ENCODE assay signal across 17 mouse cellular contexts in the genomic region with DNA sequence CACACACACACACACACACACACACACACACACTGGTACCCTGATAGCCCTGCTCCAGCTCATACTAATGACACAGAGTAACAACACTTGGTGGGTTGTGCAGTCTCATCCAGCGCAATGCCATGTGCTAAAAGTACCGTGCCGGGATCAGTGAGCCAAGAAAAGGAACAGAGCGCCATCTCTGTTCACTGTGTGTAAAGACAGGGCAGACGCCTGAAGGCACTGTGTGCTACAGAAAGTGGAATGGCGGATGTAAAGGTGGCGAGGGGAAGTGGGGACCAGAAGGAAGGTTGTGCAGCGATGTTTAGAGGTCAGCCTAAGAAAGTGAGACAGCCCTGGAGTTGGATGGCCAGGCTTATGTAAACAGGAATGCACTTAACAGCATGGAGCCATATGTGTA.
DNase-seq lines count a peak whose midpoint lies in the region; ATAC-seq and TF ChIP-seq lines count a peak whose summit lies in the region.
"Had no signal": no experiment of that assay in that cellular context is flagged by ENCODE, and none has a peak within 500 bp of the region (broad histone marks: within the 10 kb centered on the region; RNA-seq: fewer than 3 reads in every experiment).

No protein-coding gene starts in this region.

- H3K36me3 ChIP-seq in testis, adult 2 months (ENCODE audit: control insufficient read depth, insufficient read depth, low read length) = no peaks in the 10 kb centered on the region
- H3K36me3 ChIP-seq: embryonic facial prominence, embryonic 12.5 days; G1E; limb, embryonic 12.5 days had no signal

- peak; percentile 19; the same call in 1 of the 2 replicates for TF ChIP-seq CTCF in cerebellum, adult 2 months (IDR thresholded peaks at IDR 0.05; ENCODE audit: borderline replicate concordance, insufficient read depth, low read depth, low read length)
- TF ChIP-seq CTCF in left cerebral cortex, adult 2 months (IDR thresholded peaks at IDR 0.05) = peak; percentile 51
- TF ChIP-seq CTCF in testis, adult 2 months (IDR thresholded peaks at IDR 0.05; ENCODE audit: control insufficient read depth, insufficient read depth, insufficient replicate concordance, low read depth, low read length) = peak; percentile 30; the same call in 1 of the 2 replicates

- intact Hi-C loops in left cerebral cortex, adult 2 months (cut with DNase I) = no loop called here
- intact Hi-C loops in gastrocnemius, postnatal 36 days (cut with DNase I) = no loop called here

- 69% methylated on average over 8 of the region's 8 CpGs for WGBS in cerebellum, adult 2 months

- H3K27ac ChIP-seq in cerebellum, adult 2 months (ENCODE audit: insufficient read depth, low read length) = peak overlapping the region; percentile 29; the same call in 1 of the 2 replicates
- H3K27ac ChIP-seq in left cerebral cortex, adult 2 months = peak overlapping the region; percentile 50; the same call in 1 of the 2 replicates
- no peak overlapping the region for H3K27ac ChIP-seq in testis, adult 2 months (ENCODE audit: control insufficient read depth, insufficient read depth, low read depth, low read length)
- H3K27ac ChIP-seq: embryonic facial prominence, embryonic 12.5 days; heart, adult 2 months; limb, embryonic 12.5 days had no signal

- DNase-seq in cerebellum, adult 2 months = peak in 1 of 2 experiments; percentile 59
- DNase-seq in left cerebral cortex, adult 2 months (ENCODE audit: extremely low spot score in 1 of 2, low spot score in 2 of 2) = peak in 1 of 2 experiments; percentile 55
- no peak for DNase-seq in left cerebral cortex, adult 11 months (ENCODE audit: low spot score)
- no peak for DNase-seq in testis, postnatal 10 days (ENCODE audit: low spot score)
- no peak for DNase-seq in heart, adult 18-20 months
- no peak for DNase-seq in gastrocnemius, postnatal 36 days
- DNase-seq: heart, adult 2 months; heart, postnatal 10 days; kidney, adult 9 months; lung, adult 2 months had no signal

- no peak overlapping the region for H3K4me3 ChIP-seq in cerebellum, adult 2 months (replicated peaks; ENCODE audit: insufficient read depth, low read depth, low read length)
- no peak overlapping the region for H3K4me3 ChIP-seq in left cerebral cortex, adult 2 months
- H3K4me3 ChIP-seq in testis, adult 2 months (ENCODE audit: control insufficient read depth, low read depth, low read length) = no peak overlapping the region
- H3K4me3 ChIP-seq: embryonic facial prominence, embryonic 12.5 days; heart, adult 2 months; limb, embryonic 12.5 days had no signal

- ATAC-seq in cerebellum, adult (ENCODE audit: insufficient number of reproducible peaks, low FRiP score, low TSS enrichment) = no peak
- ATAC-seq: activated CD4-positive, CD25-positive, alpha-beta regulatory T cell, adult 4 months; hindbrain, embryonic 16.5 days had no signal

- no peaks in the 10 kb centered on the region for H3K27me3 ChIP-seq in cerebellum, adult 2 months (ENCODE audit: control insufficient read depth, insufficient read depth, low read length)
- no peaks in the 10 kb centered on the region for H3K27me3 ChIP-seq in testis, adult 2 months (ENCODE audit: control insufficient read depth, insufficient read depth, low read length)
- H3K27me3 ChIP-seq: embryonic facial prominence, embryonic 12.5 days; limb, embryonic 12.5 days had no signal

- peaks cover 69% of the 10 kb centered on the region for H3K4me1 ChIP-seq in cerebellum, adult 2 months (ENCODE audit: control insufficient read depth, insufficient read depth, low read length)
- H3K4me1 ChIP-seq in testis, adult 2 months (ENCODE audit: control insufficient read depth, insufficient read depth, low read length) = no peaks in the 10 kb centered on the region

- TF ChIP-seq POLR2A in cerebellum, adult 2 months (IDR thresholded peaks at IDR 0.05; ENCODE audit: borderline replicate concordance, insufficient read depth, low read length) = no peak
- TF ChIP-seq POLR2A in testis, adult 2 months (IDR thresholded peaks at IDR 0.05; ENCODE audit: control insufficient read depth, low read depth, low read length) = no peak
